Mouse (Mus musculus): ENCODE data around the gene Abhd17b. TPM values are rescaled to one million over a fixed set of nuclear protein-coding genes. Genes with fewer than 3 reads are reported as not detected.

The Abhd17b gene
- 8.7 and 13.9 TPM in 2 replicates for polyA plus RNA-seq (2012; rRNA removed; ENCODE audit: low replicate concordance)

DNA sequence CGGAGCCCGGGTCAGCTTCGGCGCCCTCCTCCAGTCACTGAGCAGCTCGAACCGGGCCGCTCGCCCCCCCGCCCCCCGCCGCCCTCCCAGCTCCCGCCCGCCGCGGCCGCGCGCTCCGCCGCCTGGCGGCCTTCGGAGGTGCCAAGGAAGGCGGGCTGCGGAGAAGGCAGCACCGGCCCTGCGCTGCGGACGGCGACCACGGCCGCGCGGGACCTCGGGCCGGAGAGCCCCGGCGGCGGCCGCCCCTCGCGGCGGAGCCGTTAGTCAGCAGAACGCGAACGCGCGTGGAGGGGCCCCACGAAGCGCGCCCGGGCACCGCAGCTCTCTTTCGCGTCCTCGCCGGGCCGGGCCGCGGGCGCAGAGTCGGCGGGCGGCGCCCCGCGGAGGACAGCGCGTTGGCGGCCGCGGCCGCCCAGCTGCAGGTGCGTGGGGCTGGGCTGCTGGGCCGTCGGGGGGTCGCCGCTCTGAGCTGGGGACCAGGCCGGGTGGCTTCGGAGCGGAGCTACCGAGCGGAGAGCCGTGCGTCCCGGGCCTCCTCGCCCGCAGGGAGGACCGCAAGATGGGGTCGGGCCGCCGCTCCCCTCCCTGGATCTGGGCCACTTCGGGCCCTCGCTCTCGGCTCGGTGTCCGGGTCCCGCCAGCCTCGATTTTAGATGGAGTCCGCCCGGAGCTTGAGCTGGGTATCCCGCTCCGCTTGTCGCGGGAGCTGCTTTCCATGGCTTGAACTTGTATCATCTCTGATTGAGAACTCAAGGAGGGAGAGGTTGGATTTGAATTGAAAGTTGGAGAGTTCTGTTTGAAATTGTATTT, at the start of gene Abhd17b:
Gene Abhd17b (plus strand): TSS at position 14 of the 810 bp plus-strand sequence.

GRCm38 (mm10) chr19:21652285-21653171, 457 bp upstream of the Abhd17b start, which contains the start of gene 1110059E24Rik:
TSS of gene 1110059E24Rik (minus strand) at chr19:21652976.

Other genes with a start within 250 kb of the Abhd17b start
- 11.1 and 13.4 TPM in 2 replicates for gene Gda, start 179.7 kb upstream of the Abhd17b start, polyA plus RNA-seq (2012; rRNA removed; ENCODE audit: low replicate concordance)
- gene 1110059E24Rik, start 209 bp upstream of the Abhd17b start, polyA plus RNA-seq (2012; rRNA removed; ENCODE audit: low replicate concordance): 2.0 and 6.9 TPM in 2 replicates
- gene Cemip2, start 125.2 kb downstream of the Abhd17b start, polyA plus RNA-seq (2012; rRNA removed; ENCODE audit: low replicate concordance): 7.7 and 9.3 TPM in 2 replicates